Mouse (Mus musculus) lung, embryonic 15.5 days (tissue): ENCODE data around the gene Idi2. TPM values are rescaled to one million over a fixed set of nuclear protein-coding genes. Genes with fewer than 3 reads are reported as not detected.
"Not testable (repeated sequence)": the region's sequence is repeated elsewhere in the genome, so short reads cannot be mapped to it uniquely, and the experiment has no call there.

Experiments
- ATAC-seq: fragments of 200-750 bp; cut with Nextera tagmentation; 2 replicates; pipeline ENCODE4 v1.8.0; 2017; ENCODE audit warnings: moderate number of reproducible peaks, borderline replicate concordance; ENCODE audit not compliant: low FRiP score, low TSS enrichment; ENCODE audit errors: extremely low read depth
- H3K27ac ChIP-seq: fragments of 300-500 bp; sonication (generic); 2 replicates; pipeline ENCODE4 v1.5.1; 2015; ENCODE audit warnings: moderate library complexity, mild to moderate bottlenecking, inconsistent platforms
- H3K27me3 ChIP-seq: fragments of 300-500 bp; sonication (generic); 2 replicates; pipeline ENCODE4 v1.6.1; 2015; ENCODE audit warnings: inconsistent platforms
- H3K36me3 ChIP-seq: fragments of 300-500 bp; sonication (generic); 2 replicates; pipeline ENCODE4 v1.6.1; 2015; ENCODE audit warnings: inconsistent platforms
- H3K4me1 ChIP-seq: fragments of 300-500 bp; sonication (generic); 2 replicates; pipeline ENCODE4 v1.6.1; 2015; ENCODE audit warnings: inconsistent platforms
- H3K4me2 ChIP-seq: fragments of 300-500 bp; sonication (generic); 2 replicates; pipeline ENCODE4 v1.6.1; 2015; ENCODE audit warnings: inconsistent platforms, mild to moderate bottlenecking, moderate library complexity
- H3K4me3 ChIP-seq: fragments of 300-500 bp; sonication (generic); 2 replicates; pipeline ENCODE4 v1.5.1; 2015; ENCODE audit warnings: mild to moderate bottlenecking, inconsistent platforms
- H3K9ac ChIP-seq: fragments of 300-500 bp; sonication (generic); 2 replicates; pipeline ENCODE4 v1.6.1; 2015; ENCODE audit warnings: inconsistent platforms
- H3K9me3 ChIP-seq: fragments of 300-500 bp; sonication (generic); 2 replicates; pipeline ENCODE4 v1.6.1; 2016; ENCODE audit warnings: inconsistent platforms
- WGBS: fragments of 180-500 bp; shearing (Covaris S2); methylation state at CpG from one replicate; pipeline ENCODE4 v1.1.7; 2015; 5-methylcytosine and 5-hydroxymethylcytosine counted together
- polyA plus RNA-seq: library from polyadenylated mRNA; unstranded; fragments of >200 nt; fragmentation: Nextera tagmentation; extraction: Ambion mirVana; gene quantifications from 2 replicates; pipeline ENCODE4 v1.2.1, GENCODE M21; 2015

Gene Idi2
- 0.06 TPM in 1 of 2 replicates, not detected in the other for polyA plus RNA-seq

DNA sequence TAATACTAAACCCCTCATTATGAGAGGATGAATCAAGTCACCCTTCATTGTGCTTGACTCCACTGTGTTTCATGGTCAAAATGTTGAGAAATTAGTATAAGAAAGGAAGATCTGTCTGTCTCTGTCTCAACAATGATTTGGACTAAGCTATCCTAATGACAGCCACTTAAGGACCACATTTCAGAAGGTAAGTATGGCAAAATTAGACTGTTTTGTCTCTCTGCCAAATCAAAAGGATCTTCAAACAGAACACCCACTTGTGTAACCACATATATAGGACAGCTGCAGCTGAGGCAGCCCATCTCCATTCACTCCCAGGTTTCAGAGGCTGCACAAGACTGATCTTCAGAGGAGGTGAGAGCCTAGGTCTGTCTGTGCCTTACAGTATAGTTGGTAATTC is at the start of gene Idi2:
TSS of gene Idi2 (plus strand) at position 301 of the 400 bp plus-strand sequence.
- H3K4me1 ChIP-seq, H3K9me3 ChIP-seq, H3K27me3 ChIP-seq, H3K4me2 ChIP-seq, H3K9ac ChIP-seq, H3K27ac ChIP-seq, H3K4me3 ChIP-seq, ATAC-seq, H3K36me3 ChIP-seq: not testable (repeated sequence)

GRCm38 (mm10) chr13:8905986-8906385 is 46.7 kb upstream of the Idi2 start:
- whole genome bisulfite sequencing = 79% methylated on average over 2 of the region's 2 CpGs
- H3K4me1 ChIP-seq, H3K27ac ChIP-seq, H3K4me3 ChIP-seq, H3K36me3 ChIP-seq, ATAC-seq, H3K9me3 ChIP-seq, H3K27me3 ChIP-seq, H3K4me2 ChIP-seq, H3K9ac ChIP-seq: not testable (repeated sequence)

DNA sequence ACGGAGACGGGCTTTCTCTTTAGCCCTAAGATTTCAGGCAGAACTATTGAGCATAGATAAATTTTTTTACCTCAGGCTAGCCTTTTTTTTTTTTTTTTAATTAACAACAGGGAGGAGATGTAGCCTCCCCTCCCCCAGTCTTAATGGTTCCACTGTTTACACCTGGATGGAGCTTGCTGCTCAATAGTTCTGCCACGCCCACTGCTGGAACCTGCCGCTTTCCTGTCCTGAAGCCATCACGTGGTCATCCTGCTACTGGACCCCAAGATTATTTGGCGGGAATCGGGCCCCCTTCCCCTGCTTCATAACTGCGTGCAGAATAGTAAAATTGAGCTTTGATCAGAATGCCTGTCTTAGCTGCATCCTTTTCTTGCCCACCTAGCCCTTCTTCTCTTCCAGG is 38.8 kb upstream of the Idi2 start:
- not testable (repeated sequence) for H3K9ac ChIP-seq, H3K36me3 ChIP-seq, H3K27me3 ChIP-seq, H3K4me1 ChIP-seq, H3K9me3 ChIP-seq, H3K4me3 ChIP-seq, H3K27ac ChIP-seq, H3K4me2 ChIP-seq, ATAC-seq
- WGBS = 86% methylated on average over 8 of the region's 8 CpGs

- Histone ChIP-seq H3K4me1 (no peaks in the 10 kb centered on the region), H3K27me3 (no peaks in the 10 kb centered on the region), H3K9me3 (no peaks in the 10 kb centered on the region), H3K9ac (no peak overlapping the region), H3K4me2 (no peak overlapping the region), H3K27ac (no peak overlapping the region), H3K4me3 (no peak overlapping the region), H3K36me3 (no peaks in the 10 kb centered on the region)
- WGBS = 55% methylated on average over 2 of the region's 2 CpGs
- ATAC-seq = no peak
These were observed 19.2 kb upstream of the Idi2 start for GRCm38 (mm10) chr13:8933499-8933898.

GRCm38 (mm10) chr13:8937611-8938140 is 15.0 kb upstream of the Idi2 start:
- not testable (repeated sequence) for H3K27ac ChIP-seq, H3K9me3 ChIP-seq, H3K9ac ChIP-seq, H3K4me3 ChIP-seq, H3K4me2 ChIP-seq, H3K36me3 ChIP-seq, ATAC-seq, H3K4me1 ChIP-seq, H3K27me3 ChIP-seq
- 80% methylated on average over 6 of the region's 6 CpGs for WGBS

DNA sequence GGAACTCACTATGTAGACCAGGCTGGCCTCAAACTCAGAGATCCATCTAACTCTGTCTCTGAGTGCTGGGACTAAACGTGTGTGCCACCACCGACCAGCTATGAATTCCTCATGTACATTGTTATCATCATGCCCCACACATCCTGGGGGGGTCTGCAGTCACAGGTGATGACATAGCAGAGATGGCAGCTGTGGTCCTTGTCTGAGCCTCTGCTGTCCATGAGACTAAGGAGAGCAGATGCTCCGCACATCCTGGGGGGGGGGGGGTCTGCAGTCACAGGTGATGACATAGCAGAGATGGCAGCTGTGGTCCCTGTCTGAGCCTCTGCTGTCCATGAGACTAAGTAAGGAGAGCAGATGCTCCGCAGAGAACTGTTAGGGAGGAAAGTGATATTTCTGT is 11.6 kb upstream of the Idi2 start:
- ATAC-seq, H3K27ac ChIP-seq, H3K4me2 ChIP-seq, H3K4me3 ChIP-seq, H3K27me3 ChIP-seq, H3K9ac ChIP-seq, H3K36me3 ChIP-seq, H3K9me3 ChIP-seq, H3K4me1 ChIP-seq: not testable (repeated sequence)
- WGBS = 72% methylated on average over 4 of the region's 4 CpGs

GRCm38 (mm10) chr13:8941701-8942100 is 11.0 kb upstream of the Idi2 start:
- not testable (repeated sequence) for ATAC-seq, H3K9ac ChIP-seq, H3K27ac ChIP-seq, H3K36me3 ChIP-seq, H3K4me1 ChIP-seq, H3K4me2 ChIP-seq, H3K27me3 ChIP-seq, H3K9me3 ChIP-seq, H3K4me3 ChIP-seq
- 13% methylated on average over 1 of the region's 5 CpGs for whole genome bisulfite sequencing

DNA sequence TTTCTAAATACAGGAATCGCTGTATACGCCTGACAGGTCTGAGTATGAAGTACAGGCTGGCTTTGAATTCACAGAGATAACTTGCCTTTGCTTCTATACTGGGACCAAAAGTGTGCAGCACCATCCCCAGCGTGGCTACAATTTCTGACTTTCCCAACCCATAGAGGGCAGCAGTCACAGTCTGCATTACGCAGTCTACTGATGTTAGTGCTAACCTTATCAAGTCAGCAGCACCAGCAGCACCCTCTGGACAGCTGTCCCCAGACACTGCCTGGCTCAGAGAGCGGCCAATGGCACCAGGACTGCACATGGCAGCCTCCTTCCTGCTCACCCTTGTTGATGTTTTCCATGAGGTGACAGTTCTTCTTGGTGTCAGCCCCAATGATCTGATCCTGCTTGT is 8.8 kb upstream of the Idi2 start:
- H3K9ac ChIP-seq, H3K4me3 ChIP-seq, H3K36me3 ChIP-seq, H3K27ac ChIP-seq, H3K27me3 ChIP-seq, H3K4me2 ChIP-seq, ATAC-seq, H3K9me3 ChIP-seq, H3K4me1 ChIP-seq: not testable (repeated sequence)
- no CpG with 5 or more reads among the region's 5 CpGs for WGBS

DNA sequence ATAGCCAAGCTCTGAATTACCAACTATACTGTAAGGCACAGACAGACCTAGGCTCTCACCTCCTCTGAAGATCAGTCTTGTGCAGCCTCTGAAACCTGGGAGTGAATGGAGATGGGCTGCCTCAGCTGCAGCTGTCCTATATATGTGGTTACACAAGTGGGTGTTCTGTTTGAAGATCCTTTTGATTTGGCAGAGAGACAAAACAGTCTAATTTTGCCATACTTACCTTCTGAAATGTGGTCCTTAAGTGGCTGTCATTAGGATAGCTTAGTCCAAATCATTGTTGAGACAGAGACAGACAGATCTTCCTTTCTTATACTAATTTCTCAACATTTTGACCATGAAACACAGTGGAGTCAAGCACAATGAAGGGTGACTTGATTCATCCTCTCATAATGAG is 4.5 kb upstream of the Idi2 start, which contains the start of gene Gm9745:
TSS of gene Gm9745 (minus strand) at position 101 of the 400 bp plus-strand sequence.
- not testable (repeated sequence) for ATAC-seq, H3K27me3 ChIP-seq, H3K4me3 ChIP-seq, H3K9ac ChIP-seq, H3K4me1 ChIP-seq, H3K27ac ChIP-seq, H3K9me3 ChIP-seq, H3K36me3 ChIP-seq, H3K4me2 ChIP-seq

GRCm38 (mm10) chr13:8955127-8955526 is 2.5 kb downstream of the Idi2 start:
- H3K36me3 ChIP-seq, H3K4me1 ChIP-seq, H3K27me3 ChIP-seq, H3K9ac ChIP-seq, H3K4me3 ChIP-seq, H3K9me3 ChIP-seq, ATAC-seq, H3K4me2 ChIP-seq, H3K27ac ChIP-seq: not testable (repeated sequence)
- WGBS = 89% methylated on average over 2 of the region's 2 CpGs

- H3K4me3 ChIP-seq, ATAC-seq, H3K36me3 ChIP-seq, H3K4me1 ChIP-seq, H3K9ac ChIP-seq, H3K4me2 ChIP-seq, H3K27ac ChIP-seq, H3K9me3 ChIP-seq, H3K27me3 ChIP-seq: not testable (repeated sequence)
- no CpG with 5 or more reads among the region's 5 CpGs for WGBS
These were observed 4.2 kb downstream of the Idi2 start for GRCm38 (mm10) chr13:8956873-8957272.

GRCm38 (mm10) chr13:8959058-8959457 is 6.4 kb downstream of the Idi2 start:
- H3K4me1 ChIP-seq, H3K9ac ChIP-seq, H3K36me3 ChIP-seq, ATAC-seq, H3K9me3 ChIP-seq, H3K27ac ChIP-seq, H3K4me2 ChIP-seq, H3K4me3 ChIP-seq, H3K27me3 ChIP-seq: not testable (repeated sequence)
- 36% methylated on average over 1 of the region's 5 CpGs for WGBS

GRCm38 (mm10) chr13:8959554-8959953 is 6.9 kb downstream of the Idi2 start:
- WGBS = 76% methylated on average over 6 of the region's 6 CpGs
- not testable (repeated sequence) for H3K27ac ChIP-seq, H3K4me1 ChIP-seq, H3K36me3 ChIP-seq, H3K9ac ChIP-seq, H3K4me2 ChIP-seq, H3K27me3 ChIP-seq, H3K9me3 ChIP-seq, ATAC-seq, H3K4me3 ChIP-seq
